Mouse (Mus musculus): ENCODE measurements around the gene Kcnb1. TPM values are rescaled to one million over a fixed set of nuclear protein-coding genes. Genes with fewer than 3 reads are reported as not detected.

The Kcnb1 gene
- total and polyA plus RNA-seq, 2 experiments from 2014 or later: 1.7 to 4.8 TPM

- no peaks in the 10 kb centered on the region for H3K9me3 ChIP-seq (replicated peaks; ENCODE audit: control insufficient read depth, low read length)
- 92% methylated on average over 15 of the region's 15 CpGs for WGBS
- no peak overlapping the region for H3K27ac ChIP-seq (ENCODE audit: low read depth)
- TF ChIP-seq CTCF (IDR thresholded peaks at IDR 0.05; ENCODE audit: low read depth): no peak
- TF ChIP-seq EP300 (IDR thresholded peaks at IDR 0.05; ENCODE audit: low read depth): no peak
- H3K9ac ChIP-seq (replicated peaks; ENCODE audit: low read depth, low read length): no peak overlapping the region
- peaks cover 1% of the 10 kb centered on the region for H3K4me1 ChIP-seq (ENCODE audit: control insufficient read depth, insufficient read depth)
- H3K27me3 ChIP-seq (ENCODE audit: control insufficient read depth, insufficient read depth, low read length): no peaks in the 10 kb centered on the region
- H3K36me3 ChIP-seq (replicated peaks; ENCODE audit: control insufficient read depth, insufficient read depth, low read length): peaks cover 57% of the 10 kb centered on the region
- H3K4me2 ChIP-seq (ENCODE audit: low read depth, low read length): no peak overlapping the region
- H3K4me3 ChIP-seq (ENCODE audit: low read depth, low read length): no peak overlapping the region
- no peak for DNase-seq (ENCODE audit: low spot score)
- no peak for ATAC-seq (ENCODE audit: insufficient read depth, low read depth)
Observed at GRCm38 (mm10) chr2:167056210-167056941, 133.6 kb downstream of the Kcnb1 start.

DNA sequence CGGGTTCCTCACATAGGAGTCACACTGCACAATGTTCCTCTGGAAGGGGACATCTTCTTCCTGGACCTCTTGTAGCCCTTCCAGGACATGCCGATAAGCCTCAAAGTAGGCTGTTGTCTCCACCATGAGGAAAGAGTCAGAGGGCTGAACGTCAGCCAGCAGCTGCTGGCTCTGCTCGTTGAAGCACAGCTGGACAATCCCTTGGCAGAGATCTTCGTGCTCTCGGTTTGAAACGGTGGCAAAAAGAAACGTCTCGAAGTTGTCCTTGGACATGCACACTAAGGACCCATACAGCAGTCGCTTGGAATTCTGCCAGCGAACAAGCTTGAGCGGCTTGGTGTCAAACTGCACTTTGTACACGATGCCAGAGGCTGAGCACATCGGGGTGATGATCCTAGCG, 134.6 kb downstream of the Kcnb1 start:
- WGBS: 62% methylated on average over 15 of the region's 15 CpGs
- H3K27ac ChIP-seq (ENCODE audit: low read depth): no peak overlapping the region
- H3K27me3 ChIP-seq (ENCODE audit: control insufficient read depth, insufficient read depth, low read length): no peaks in the 10 kb centered on the region

GRCm38 (mm10) chr2:167053127-167053844, 136.7 kb downstream of the Kcnb1 start:
- Histone ChIP-seq H3K9ac (replicated peaks; ENCODE audit: low read depth, low read length) (no peak overlapping the region), H3K9me3 (replicated peaks; ENCODE audit: control insufficient read depth, low read length) (no peaks in the 10 kb centered on the region), H3K4me2 (ENCODE audit: low read depth, low read length) (no peak overlapping the region), H3K4me1 (ENCODE audit: control insufficient read depth, insufficient read depth) (no peaks in the 10 kb centered on the region), H3K27me3 (ENCODE audit: control insufficient read depth, insufficient read depth, low read length) (no peaks in the 10 kb centered on the region), H3K4me3 (ENCODE audit: low read depth, low read length) (no peak overlapping the region), H3K36me3 (replicated peaks; ENCODE audit: control insufficient read depth, insufficient read depth, low read length) (peaks cover 70% of the 10 kb centered on the region), H3K27ac (ENCODE audit: low read depth) (no peak overlapping the region)
- 56% methylated on average over 9 of the region's 9 CpGs for WGBS
- ATAC-seq (ENCODE audit: insufficient read depth, low read depth): no peak
- TF ChIP-seq EP300 (IDR thresholded peaks at IDR 0.05; ENCODE audit: low read depth) (no peak), CTCF (IDR thresholded peaks at IDR 0.05; ENCODE audit: low read depth) (no peak)
- DNase-seq (ENCODE audit: low spot score): no peak

More for the DNA sequence above, 134.6 kb downstream of the Kcnb1 start:
- Histone ChIP-seq H3K4me2 (ENCODE audit: low read depth, low read length) (no peak overlapping the region), H3K9ac (replicated peaks; ENCODE audit: low read depth, low read length) (no peak overlapping the region), H3K4me3 (ENCODE audit: low read depth, low read length) (no peak overlapping the region), H3K4me1 (ENCODE audit: control insufficient read depth, insufficient read depth) (no peaks in the 10 kb centered on the region), H3K9me3 (replicated peaks; ENCODE audit: control insufficient read depth, low read length) (no peaks in the 10 kb centered on the region), H3K36me3 (replicated peaks; ENCODE audit: control insufficient read depth, insufficient read depth, low read length) (peaks cover 57% of the 10 kb centered on the region)
- TF ChIP-seq EP300 (IDR thresholded peaks at IDR 0.05; ENCODE audit: low read depth) (no peak), CTCF (IDR thresholded peaks at IDR 0.05; ENCODE audit: low read depth) (no peak)
- DNase-seq (ENCODE audit: low spot score) (no peak), ATAC-seq (ENCODE audit: insufficient read depth, low read depth) (no peak)

GRCm38 (mm10) chr2:167048698-167049358, 141.1 kb downstream of the Kcnb1 start:
- peak overlapping the region; percentile 69 for H3K27ac ChIP-seq (ENCODE audit: low read depth)
- H3K9me3 ChIP-seq (replicated peaks; ENCODE audit: control insufficient read depth, low read length): no peaks in the 10 kb centered on the region
- no peaks in the 10 kb centered on the region for H3K4me1 ChIP-seq (ENCODE audit: control insufficient read depth, insufficient read depth)
- WGBS: 51% methylated on average over 8 of the region's 8 CpGs
- no peak for DNase-seq (ENCODE audit: low spot score)
- no peak for TF ChIP-seq CTCF (IDR thresholded peaks at IDR 0.05; ENCODE audit: low read depth)
- no peak overlapping the region for H3K4me3 ChIP-seq (ENCODE audit: low read depth, low read length)
- H3K36me3 ChIP-seq (replicated peaks; ENCODE audit: control insufficient read depth, insufficient read depth, low read length): peaks cover 71% of the 10 kb centered on the region
- H3K9ac ChIP-seq (replicated peaks; ENCODE audit: low read depth, low read length): 0 out of 2 replicates have a peak overlapping the region, but pooled peaks have one; percentile 2
- H3K27me3 ChIP-seq (ENCODE audit: control insufficient read depth, insufficient read depth, low read length): no peaks in the 10 kb centered on the region
- peak; percentile 85 for ATAC-seq (ENCODE audit: insufficient read depth, low read depth)
- no peak overlapping the region for H3K4me2 ChIP-seq (ENCODE audit: low read depth, low read length)

DNA sequence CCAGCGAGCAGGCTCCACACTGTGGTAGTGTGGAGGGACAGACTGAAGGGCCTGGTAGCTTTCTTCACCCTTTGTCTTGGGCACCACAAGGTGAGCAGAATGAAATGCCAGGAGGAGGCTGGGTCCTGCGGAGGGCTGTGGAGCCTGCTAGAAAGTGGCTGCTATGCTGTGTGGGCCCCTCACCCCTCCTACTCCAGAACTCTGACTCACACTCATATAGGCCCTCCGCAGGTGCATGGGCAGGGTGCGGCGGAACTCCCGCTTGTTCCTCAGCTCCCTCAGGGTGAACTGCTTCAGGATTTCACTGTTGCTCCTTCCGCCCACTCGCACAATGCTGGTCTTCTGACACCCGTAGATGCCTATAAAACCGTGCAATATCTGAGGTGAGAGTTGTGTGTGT, 141.7 kb downstream of the Kcnb1 start:
- no peaks in the 10 kb centered on the region for H3K9me3 ChIP-seq (replicated peaks; ENCODE audit: control insufficient read depth, low read length)
- H3K4me3 ChIP-seq (ENCODE audit: low read depth, low read length): no peak overlapping the region
- H3K27me3 ChIP-seq (ENCODE audit: control insufficient read depth, insufficient read depth, low read length): no peaks in the 10 kb centered on the region
- peak overlapping the region; percentile 69 for H3K27ac ChIP-seq (ENCODE audit: low read depth)
- ATAC-seq (ENCODE audit: insufficient read depth, low read depth) (0 out of 2 replicates have a peak, but pooled peaks have one; percentile 3), DNase-seq (ENCODE audit: low spot score) (no peak)
- no peaks in the 10 kb centered on the region for H3K4me1 ChIP-seq (ENCODE audit: control insufficient read depth, insufficient read depth)
- peaks cover 75% of the 10 kb centered on the region for H3K36me3 ChIP-seq (replicated peaks; ENCODE audit: control insufficient read depth, insufficient read depth, low read length)
- 77% methylated on average over 10 of the region's 10 CpGs for WGBS
- no peak for TF ChIP-seq EP300 (IDR thresholded peaks at IDR 0.05; ENCODE audit: low read depth)
- no peak overlapping the region for H3K4me2 ChIP-seq (ENCODE audit: low read depth, low read length)
- no peak overlapping the region for H3K9ac ChIP-seq (replicated peaks; ENCODE audit: low read depth, low read length)

Other genes starting within 250 kb of the Kcnb1 start
- 9.5 and 23.9 TPM in 2 replicates for gene Stau1, start 193.9 kb downstream of the Kcnb1 start, total RNA-seq (2014; rRNA removed; ENCODE audit: low replicate concordance)
- gene Stau1, start 193.9 kb downstream of the Kcnb1 start, polyA plus RNA-seq (2015; fragmentation: Nextera tagmentation; extraction: Ambion mirVana): 41.7 and 42.5 TPM in 2 replicates
- 11.1 and 13.9 TPM in 2 replicates for gene Ddx27, start 175.0 kb downstream of the Kcnb1 start, total RNA-seq (2014; rRNA removed; ENCODE audit: low replicate concordance)
- 17.2 and 17.3 TPM in 2 replicates for gene Ddx27, start 175.0 kb downstream of the Kcnb1 start, polyA plus RNA-seq (2015; fragmentation: Nextera tagmentation; extraction: Ambion mirVana)
- gene Znfx1, start 127.1 kb downstream of the Kcnb1 start, total RNA-seq (2014; rRNA removed; ENCODE audit: low replicate concordance): 25.0 and 35.4 TPM in 2 replicates
- gene Znfx1, start 127.1 kb downstream of the Kcnb1 start, polyA plus RNA-seq (2015; fragmentation: Nextera tagmentation; extraction: Ambion mirVana): 6.0 and 6.9 TPM in 2 replicates
- gene Ptgis, start 50.4 kb upstream of the Kcnb1 start, total RNA-seq (2014; rRNA removed; ENCODE audit: low replicate concordance): 38.6 and 60.0 TPM in 2 replicates
- 20.8 and 22.6 TPM in 2 replicates for gene Ptgis, start 50.4 kb upstream of the Kcnb1 start, polyA plus RNA-seq (2015; fragmentation: Nextera tagmentation; extraction: Ambion mirVana)
- gene B4galt5, start 159.0 kb upstream of the Kcnb1 start, total RNA-seq (2014; rRNA removed; ENCODE audit: low replicate concordance): 24.2 and 30.1 TPM in 2 replicates
- 6.5 and 7.5 TPM in 2 replicates for gene B4galt5, start 159.0 kb upstream of the Kcnb1 start, polyA plus RNA-seq (2015; fragmentation: Nextera tagmentation; extraction: Ambion mirVana)
- 31.9 and 51.5 TPM in 2 replicates for gene Slc9a8, start 231.6 kb upstream of the Kcnb1 start, total RNA-seq (2014; rRNA removed; ENCODE audit: low replicate concordance)
- gene Slc9a8, start 231.6 kb upstream of the Kcnb1 start, polyA plus RNA-seq (2015; fragmentation: Nextera tagmentation; extraction: Ambion mirVana): 9.9 and 10.7 TPM in 2 replicates